Mouse (Mus musculus): ENCODE measurements at regions not wholly inside any gene's neighbourhood (a gene's known extent, or its start where the extent isn't known, plus 50 kb on each side); places are given as distances from the start of the nearest gene placed in this dataset.

GRCm38 (mm10) chr6:22591592-22591991 is 235.5 kb upstream of the Fam3c start:
- no peak overlapping the region for H3K27ac ChIP-seq
- H3K4me1 ChIP-seq (ENCODE audit: control insufficient read depth, insufficient read depth, low read length) = no peaks in the 10 kb centered on the region
- intact Hi-C loops (cut with DNase I) = no loop called here
- no peak overlapping the region for H3K9ac ChIP-seq (ENCODE audit: low read depth, low read length)
- WGBS = 67% methylated on average over 5 of the region's 5 CpGs
- no peaks in the 10 kb centered on the region for H3K27me3 ChIP-seq (ENCODE audit: control insufficient read depth, insufficient read depth, low read length)
- no peaks in the 10 kb centered on the region for H3K79me2 ChIP-seq (replicated peaks; ENCODE audit: control insufficient read depth, insufficient read depth, low read length)
- no peaks in the 10 kb centered on the region for H3K36me3 ChIP-seq (ENCODE audit: control insufficient read depth, insufficient read depth, low read length)
- H3K4me3 ChIP-seq = no peak overlapping the region
- no peak for TF ChIP-seq CTCF (IDR thresholded peaks at IDR 0.05)
- TF ChIP-seq POLR2A (IDR thresholded peaks at IDR 0.05; ENCODE audit: insufficient read depth, low read depth, low read length) = no peak
- no peak for TF ChIP-seq EP300 (IDR thresholded peaks at IDR 0.05; ENCODE audit: insufficient read depth, low read depth, low read length)
- DNase-seq = no peak

GRCm38 (mm10) chr6:22584851-22585250 is 228.8 kb upstream of the Fam3c start:
- H3K79me2 ChIP-seq (replicated peaks; ENCODE audit: control insufficient read depth, insufficient read depth, low read length) = no peaks in the 10 kb centered on the region
- no peaks in the 10 kb centered on the region for H3K27me3 ChIP-seq (ENCODE audit: control insufficient read depth, insufficient read depth, low read length)
- 69% methylated on average over 4 of the region's 4 CpGs for WGBS
- no peaks in the 10 kb centered on the region for H3K4me1 ChIP-seq (ENCODE audit: control insufficient read depth, insufficient read depth, low read length)
- H3K4me3 ChIP-seq = no peak overlapping the region
- H3K9ac ChIP-seq (ENCODE audit: low read depth, low read length) = no peak overlapping the region
- intact Hi-C loops (cut with DNase I) = no loop called here
- no peaks in the 10 kb centered on the region for H3K36me3 ChIP-seq (ENCODE audit: control insufficient read depth, insufficient read depth, low read length)
- H3K27ac ChIP-seq = no peak overlapping the region
- DNase-seq = no peak
- TF ChIP-seq CTCF (IDR thresholded peaks at IDR 0.05) (no peak), EP300 (IDR thresholded peaks at IDR 0.05; ENCODE audit: insufficient read depth, low read depth, low read length) (no peak), POLR2A (IDR thresholded peaks at IDR 0.05; ENCODE audit: insufficient read depth, low read depth, low read length) (no peak)

- Histone ChIP-seq H3K36me3 (ENCODE audit: control insufficient read depth, insufficient read depth, low read length) (no peaks in the 10 kb centered on the region), H3K79me2 (replicated peaks; ENCODE audit: control insufficient read depth, insufficient read depth, low read length) (no peaks in the 10 kb centered on the region), H3K4me1 (ENCODE audit: control insufficient read depth, insufficient read depth, low read length) (no peaks in the 10 kb centered on the region), H3K27ac (no peak overlapping the region), H3K4me3 (no peak overlapping the region), H3K9ac (ENCODE audit: low read depth, low read length) (no peak overlapping the region), H3K27me3 (ENCODE audit: control insufficient read depth, insufficient read depth, low read length) (no peaks in the 10 kb centered on the region)
- DNase-seq = no peak
- TF ChIP-seq CTCF (IDR thresholded peaks at IDR 0.05) = no peak
- TF ChIP-seq EP300 (IDR thresholded peaks at IDR 0.05; ENCODE audit: insufficient read depth, low read depth, low read length) = no peak
- TF ChIP-seq POLR2A (IDR thresholded peaks at IDR 0.05; ENCODE audit: insufficient read depth, low read depth, low read length) = no peak
- WGBS = 34% methylated on average over 1 of the region's 1 CpGs
- intact Hi-C loops (cut with DNase I) = no loop called here
Observed at GRCm38 (mm10) chr6:22572925-22573324, 216.9 kb upstream of the Fam3c start.

DNA sequence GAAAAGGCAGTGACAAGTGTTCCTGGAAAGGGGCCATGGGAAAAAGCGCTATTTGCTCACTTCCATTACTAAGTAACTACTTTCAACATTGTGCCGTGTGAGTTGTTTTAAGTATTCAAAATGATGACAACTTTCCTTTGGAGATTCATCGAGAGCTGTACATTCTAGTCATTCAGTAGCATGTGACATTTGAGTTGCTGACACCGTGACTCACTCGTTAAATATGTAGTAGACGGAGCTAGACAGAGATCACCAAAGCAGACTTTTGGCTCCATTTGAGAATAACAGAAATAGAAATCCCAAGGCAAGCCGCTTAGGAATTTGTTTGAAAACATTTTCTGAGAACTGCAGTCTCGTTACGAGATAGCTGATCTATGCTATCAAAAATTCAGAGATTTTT is 211.8 kb upstream of the Fam3c start:
- Histone ChIP-seq H3K4me1 (ENCODE audit: control insufficient read depth, insufficient read depth, low read length) (no peaks in the 10 kb centered on the region), H3K36me3 (ENCODE audit: control insufficient read depth, insufficient read depth, low read length) (no peaks in the 10 kb centered on the region), H3K27me3 (ENCODE audit: control insufficient read depth, insufficient read depth, low read length) (no peaks in the 10 kb centered on the region), H3K4me3 (no peak overlapping the region), H3K27ac (no peak overlapping the region), H3K9ac (ENCODE audit: low read depth, low read length) (no peak overlapping the region), H3K79me2 (replicated peaks; ENCODE audit: control insufficient read depth, insufficient read depth, low read length) (no peaks in the 10 kb centered on the region)
- no peak for TF ChIP-seq EP300 (IDR thresholded peaks at IDR 0.05; ENCODE audit: insufficient read depth, low read depth, low read length)
- 56% methylated on average over 9 of the region's 9 CpGs for WGBS
- DNase-seq = no peak
- intact Hi-C loops (cut with DNase I) = no loop called here

DNA sequence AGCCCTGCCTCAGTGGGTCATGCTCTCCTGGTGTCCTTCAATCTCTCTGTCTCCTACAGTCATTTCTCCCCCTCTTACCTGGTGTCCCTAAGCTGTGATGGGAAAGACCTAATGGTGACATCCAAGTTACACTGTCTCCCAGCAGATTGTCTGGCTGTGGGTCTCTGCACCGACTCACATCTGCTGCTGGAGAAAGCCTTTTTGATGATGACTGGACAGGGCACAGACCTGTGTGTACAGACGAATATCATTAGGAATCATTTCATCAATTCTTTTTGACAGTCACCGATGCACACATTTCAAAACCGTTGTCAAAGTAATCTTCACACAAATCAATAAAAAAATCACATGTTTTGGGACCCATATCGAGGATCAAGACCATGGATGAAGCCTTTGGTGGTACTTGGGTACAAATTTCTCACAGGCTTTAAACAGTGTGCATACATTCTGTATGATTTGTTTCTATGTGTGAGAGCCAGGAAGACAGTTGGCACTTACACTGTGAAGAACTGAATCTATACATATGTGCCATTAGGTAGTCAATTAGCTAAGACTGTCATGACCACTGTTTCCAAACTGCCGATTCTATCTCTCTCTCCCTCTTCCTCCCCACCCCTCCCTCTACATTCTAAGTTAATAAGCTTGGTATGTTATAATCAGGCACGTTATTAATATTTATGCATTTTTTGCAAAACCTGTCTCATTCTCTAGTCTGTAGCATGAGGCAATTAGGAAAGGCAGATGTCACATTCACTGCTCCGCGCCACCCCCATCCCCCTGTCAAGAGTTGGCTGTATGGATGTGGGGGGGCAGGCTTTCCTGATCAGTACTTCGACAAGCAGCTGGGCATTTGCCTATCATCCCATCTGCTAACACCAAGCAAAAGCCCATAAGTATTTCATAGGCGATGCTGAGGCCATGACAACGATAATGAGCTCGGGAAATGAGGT is 192.5 kb upstream of the Fam3c start:
- intact Hi-C loops (cut with DNase I) = no loop called here
- 79% methylated on average over 13 of the region's 13 CpGs for WGBS
- no peaks in the 10 kb centered on the region for H3K36me3 ChIP-seq (ENCODE audit: control insufficient read depth, insufficient read depth, low read length)
- no peaks in the 10 kb centered on the region for H3K79me2 ChIP-seq (replicated peaks; ENCODE audit: control insufficient read depth, insufficient read depth, low read length)
- TF ChIP-seq POLR2A (IDR thresholded peaks at IDR 0.05; ENCODE audit: insufficient read depth, low read depth, low read length) (no peak), CTCF (IDR thresholded peaks at IDR 0.05) (no peak), EP300 (IDR thresholded peaks at IDR 0.05; ENCODE audit: insufficient read depth, low read depth, low read length) (no peak)
- no peak overlapping the region for H3K27ac ChIP-seq
- no peak overlapping the region for H3K9ac ChIP-seq (ENCODE audit: low read depth, low read length)
- no peaks in the 10 kb centered on the region for H3K27me3 ChIP-seq (ENCODE audit: control insufficient read depth, insufficient read depth, low read length)
- DNase-seq = no peak
- H3K4me3 ChIP-seq = no peak overlapping the region
- no peaks in the 10 kb centered on the region for H3K4me1 ChIP-seq (ENCODE audit: control insufficient read depth, insufficient read depth, low read length)

- TF ChIP-seq EP300 (IDR thresholded peaks at IDR 0.05; ENCODE audit: insufficient read depth, low read depth, low read length) = no peak
- TF ChIP-seq POLR2A (IDR thresholded peaks at IDR 0.05; ENCODE audit: insufficient read depth, low read depth, low read length) = no peak
- no peak for TF ChIP-seq CTCF (IDR thresholded peaks at IDR 0.05)
- no peaks in the 10 kb centered on the region for H3K79me2 ChIP-seq (replicated peaks; ENCODE audit: control insufficient read depth, insufficient read depth, low read length)
- no peaks in the 10 kb centered on the region for H3K4me1 ChIP-seq (ENCODE audit: control insufficient read depth, insufficient read depth, low read length)
- H3K9ac ChIP-seq (ENCODE audit: low read depth, low read length) = no peak overlapping the region
- no peak overlapping the region for H3K4me3 ChIP-seq
- intact Hi-C loops (cut with DNase I) = no loop called here
- DNase-seq = no peak
- H3K27ac ChIP-seq = no peak overlapping the region
- no peaks in the 10 kb centered on the region for H3K36me3 ChIP-seq (ENCODE audit: control insufficient read depth, insufficient read depth, low read length)
- WGBS = 70% methylated on average over 2 of the region's 2 CpGs
- no peaks in the 10 kb centered on the region for H3K27me3 ChIP-seq (ENCODE audit: control insufficient read depth, insufficient read depth, low read length)
Observed at GRCm38 (mm10) chr6:22541603-22542002, 185.6 kb upstream of the Fam3c start.

Measured in heart, adult 2 months (tissue).